Mouse (Mus musculus) G1E (cell line): ENCODE data around the gene Gpkow.

Source experiments
- CTCF ChIP-seq: IDR thresholded peaks from 2 replicates; pipeline ENCODE4 v1.5.1; 2012; ENCODE audit warnings: low read depth, low read length, inconsistent platforms, mixed read lengths
- TAL1 ChIP-seq: conservative IDR thresholded peaks from 2 replicates; pipeline ENCODE4 v1.6.1; 2012; ENCODE audit warnings: low read depth, low read length, inconsistent platforms, mixed read lengths

DNA sequence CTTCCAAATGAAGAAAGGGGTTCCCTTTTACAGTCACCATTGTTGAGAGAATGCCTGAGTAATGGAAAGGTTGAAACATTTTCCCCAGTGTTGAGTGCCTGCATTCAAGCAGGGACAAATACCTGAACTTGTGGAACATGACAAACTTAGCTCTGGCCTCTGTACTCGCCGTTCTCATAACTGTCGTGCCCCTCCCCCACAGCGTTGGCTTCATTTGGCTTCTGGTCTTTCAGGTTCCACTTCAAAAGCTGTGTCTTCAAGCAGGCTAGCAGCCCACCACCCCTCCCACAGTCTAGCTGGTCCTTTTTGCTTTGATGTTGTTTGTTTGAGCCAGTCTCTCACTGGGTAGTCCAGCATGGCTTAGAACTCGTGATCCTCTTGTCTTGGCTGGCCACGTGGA lies 24.2 kb upstream of the Gpkow start:
- no peak for TF ChIP-seq CTCF
- no peak for TF ChIP-seq TAL1
